Mouse (Mus musculus) megakaryocyte, adult 5-6 weeks (primary cell): Measurements from ENCODE around the gene Hsf5. TPM values are rescaled to one million over a fixed set of nuclear protein-coding genes. Genes with fewer than 3 reads are reported as not detected.

ENCODE experiments used
- ATAC-seq: 2 replicates; pipeline ENCODE4 v1.8.0; 2016; ENCODE audit warnings: mild to moderate bottlenecking, inconsistent platforms; ENCODE audit not compliant: poor library complexity, severe bottlenecking
- total RNA-seq, 2 experiments: library from RNA; stranded (forward) in 1 of 2; stranded (reverse) in 1 of 2; fragments of 153-499, 151-499 nt in 1 of 2; fragments of 221-1000, 200-1000 nt in 1 of 2; gene quantifications; 2 replicates each; pipeline versions ENCODE4 v1.2.3 to v1.2.4; 2015 to 2017

Hsf5 gene
- total RNA-seq (2015) (0.09 TPM in 1 of 2 replicates, not detected in the other), total RNA-seq (2017) (0.07 TPM in 1 of 2 replicates, not detected in the other)

DNA sequence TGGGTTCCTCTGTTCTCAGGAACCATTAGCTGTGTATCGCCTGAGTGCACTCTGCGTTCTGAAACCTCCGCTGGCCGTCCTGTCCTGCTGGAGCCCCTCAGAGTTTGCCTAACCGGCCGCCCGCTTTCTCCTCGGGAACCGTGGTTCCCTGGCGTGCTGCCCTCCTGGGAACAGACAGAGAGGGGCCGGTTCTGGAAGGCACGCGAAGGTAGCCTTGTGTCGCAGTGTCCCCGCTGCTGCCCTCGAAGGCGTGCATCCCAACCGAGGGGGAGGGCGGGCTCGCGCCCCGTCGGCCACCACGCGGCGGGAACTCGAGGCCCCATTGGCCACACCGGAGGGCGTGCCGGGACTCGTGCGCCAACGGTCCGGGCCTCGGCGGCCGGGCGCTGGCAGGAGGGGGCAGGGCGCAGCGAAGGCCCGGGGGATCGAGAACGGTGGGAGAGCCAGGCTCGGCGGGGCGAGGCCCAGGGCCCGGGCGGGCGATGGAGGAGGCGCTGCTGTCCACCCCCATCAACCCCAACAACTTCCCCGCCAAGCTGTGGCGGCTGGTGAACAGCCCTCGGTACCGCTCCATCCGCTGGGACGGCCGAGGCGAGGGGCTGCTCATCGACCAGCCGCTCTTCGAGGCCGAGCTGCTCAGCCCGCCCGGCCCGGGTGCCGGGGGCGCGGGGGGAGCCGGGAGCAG is at the start of gene Hsf5:
TSS of gene Hsf5 (plus strand) at position 375 of the 685 bp plus-strand sequence.
- no peak for ATAC-seq

DNA sequence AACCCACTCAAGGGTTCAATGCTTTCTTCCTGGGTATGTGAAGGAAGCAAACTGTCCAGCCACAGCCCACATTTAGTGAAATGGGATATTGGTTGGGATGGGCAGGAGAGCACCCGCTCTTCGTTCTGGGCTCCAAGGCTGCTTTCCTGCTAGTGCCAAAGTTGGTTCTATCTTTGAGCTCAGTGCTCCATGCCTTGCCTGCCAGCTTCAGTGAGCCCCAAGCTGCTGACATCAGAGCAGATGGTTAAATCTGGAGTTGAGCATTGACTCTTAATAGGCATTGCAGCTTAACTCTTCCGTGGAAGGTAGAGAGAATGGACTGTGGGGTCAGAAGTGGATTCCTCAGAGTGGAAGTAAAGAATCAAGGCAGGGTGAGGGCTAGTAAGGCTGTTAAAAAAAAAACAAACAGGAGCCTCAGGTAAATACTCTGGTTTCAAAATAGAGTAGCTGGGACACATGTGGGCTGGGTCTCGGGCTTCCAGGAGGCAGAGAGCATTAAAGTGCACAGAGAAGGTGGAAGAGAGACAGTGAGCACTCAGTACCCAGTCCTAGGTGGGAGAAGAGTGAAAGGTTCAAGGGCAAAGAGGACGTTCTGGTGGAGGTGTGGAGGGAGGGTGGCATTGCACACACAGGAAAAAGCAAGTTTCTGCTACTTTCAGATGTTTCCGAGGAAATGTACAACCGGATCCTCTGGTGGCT is 48.6 kb upstream of the Hsf5 start, which contains the start of gene Sept4:
TSS of gene Sept4 (plus strand) at position 649 of the 699 bp plus-strand sequence.
- no peak for ATAC-seq

DNA sequence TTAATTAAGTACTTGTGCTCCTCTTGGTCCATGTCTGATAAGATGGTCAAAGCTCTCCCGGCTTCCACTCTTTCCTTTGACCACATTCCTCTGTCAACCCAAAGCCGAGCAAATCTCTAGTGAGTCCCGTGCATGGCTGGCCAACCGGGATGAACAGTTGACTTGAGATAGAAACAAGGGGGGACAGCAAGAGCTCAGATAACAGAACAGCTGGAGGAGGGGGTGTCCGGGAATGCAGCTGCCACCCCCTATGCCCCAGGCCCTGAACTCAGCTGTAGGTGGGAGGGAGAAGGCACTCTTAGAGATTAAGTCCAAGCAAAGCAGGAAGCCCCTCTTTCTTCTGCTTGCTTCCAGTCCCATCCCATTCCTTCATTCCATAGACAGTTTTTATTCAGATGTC is 46.2 kb upstream of the Hsf5 start:
- no peak for ATAC-seq

DNA sequence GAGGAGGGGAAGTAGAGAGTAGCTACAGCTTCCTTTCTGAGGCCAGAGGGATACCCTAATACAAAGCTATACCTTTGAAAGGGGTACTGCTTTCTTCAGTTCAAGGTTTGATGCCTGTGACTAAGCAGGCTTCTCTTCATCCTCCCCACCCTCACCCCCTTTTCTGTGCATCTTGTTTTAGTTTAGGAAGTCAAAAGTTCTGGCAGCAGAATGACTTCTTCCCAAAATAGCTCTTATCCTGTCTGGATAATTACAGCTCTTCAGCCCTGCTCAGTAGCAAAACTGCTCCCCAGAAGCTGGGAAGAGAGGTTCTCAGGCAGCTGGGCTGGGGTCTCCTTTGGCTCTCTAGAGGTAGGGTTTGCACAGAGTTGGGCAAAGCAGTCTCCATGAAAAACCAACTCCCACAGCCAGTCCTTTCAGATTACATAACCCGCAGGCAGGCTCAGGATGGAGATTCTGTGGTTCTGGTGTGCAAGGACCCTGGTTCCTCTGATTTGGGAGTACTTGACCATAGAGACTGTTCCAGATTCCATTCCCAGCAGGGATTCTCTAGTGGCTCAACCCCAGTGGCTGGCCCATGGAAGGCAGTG is 45.5 kb upstream of the Hsf5 start:
- ATAC-seq, result no peak

DNA sequence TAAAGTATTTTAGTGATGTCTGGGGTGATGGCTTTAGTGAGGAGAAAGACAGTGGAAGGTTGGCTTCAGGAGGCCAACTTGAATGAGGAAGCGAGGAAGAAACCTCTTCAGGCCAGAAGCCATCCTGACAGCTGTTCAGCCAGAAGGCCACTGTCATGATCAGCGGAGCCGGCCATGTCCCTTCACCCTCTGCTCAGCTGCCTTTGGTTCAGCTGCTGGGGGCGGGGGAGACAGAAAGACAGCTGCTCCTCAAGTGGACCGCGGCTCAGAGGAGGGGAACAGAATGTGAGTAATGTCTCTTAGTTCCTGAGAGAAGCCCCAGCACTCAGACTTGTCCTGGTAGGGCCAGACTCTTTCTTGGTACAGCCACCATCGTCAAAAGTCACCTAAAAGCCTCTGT is 43.2 kb upstream of the Hsf5 start:
- ATAC-seq, result no peak

DNA sequence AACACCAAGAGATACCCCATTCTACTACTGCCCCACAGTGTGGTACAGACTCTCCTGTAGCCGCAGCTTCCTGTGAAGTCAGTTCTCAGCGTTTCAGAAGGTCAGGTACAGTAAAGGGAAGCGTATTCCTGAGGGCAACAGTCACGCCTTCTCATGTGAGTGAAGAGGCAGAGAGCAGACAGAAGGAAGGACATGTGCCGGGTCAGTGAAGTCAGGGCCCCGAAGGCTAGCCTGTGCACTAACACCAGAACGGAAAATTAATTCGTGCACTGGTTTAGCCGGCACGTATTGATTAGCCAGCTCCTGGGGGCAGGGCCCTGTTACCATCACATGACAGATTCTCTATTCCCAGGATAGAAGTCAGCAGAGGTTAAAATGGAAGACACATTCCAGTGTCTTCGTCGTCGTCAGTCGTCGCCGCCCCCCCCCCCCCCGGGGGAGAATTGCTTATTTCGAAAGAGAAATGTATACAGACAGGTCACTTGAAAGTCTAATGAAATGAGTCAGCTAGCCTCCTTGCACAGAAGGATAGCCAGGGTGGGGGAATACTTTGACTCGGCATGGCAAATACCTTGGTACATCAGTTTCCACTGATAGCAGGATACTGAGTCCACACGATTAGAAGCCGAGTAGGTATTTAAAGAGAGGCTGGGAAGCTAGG is 42.3 kb upstream of the Hsf5 start:
- no peak for ATAC-seq

DNA sequence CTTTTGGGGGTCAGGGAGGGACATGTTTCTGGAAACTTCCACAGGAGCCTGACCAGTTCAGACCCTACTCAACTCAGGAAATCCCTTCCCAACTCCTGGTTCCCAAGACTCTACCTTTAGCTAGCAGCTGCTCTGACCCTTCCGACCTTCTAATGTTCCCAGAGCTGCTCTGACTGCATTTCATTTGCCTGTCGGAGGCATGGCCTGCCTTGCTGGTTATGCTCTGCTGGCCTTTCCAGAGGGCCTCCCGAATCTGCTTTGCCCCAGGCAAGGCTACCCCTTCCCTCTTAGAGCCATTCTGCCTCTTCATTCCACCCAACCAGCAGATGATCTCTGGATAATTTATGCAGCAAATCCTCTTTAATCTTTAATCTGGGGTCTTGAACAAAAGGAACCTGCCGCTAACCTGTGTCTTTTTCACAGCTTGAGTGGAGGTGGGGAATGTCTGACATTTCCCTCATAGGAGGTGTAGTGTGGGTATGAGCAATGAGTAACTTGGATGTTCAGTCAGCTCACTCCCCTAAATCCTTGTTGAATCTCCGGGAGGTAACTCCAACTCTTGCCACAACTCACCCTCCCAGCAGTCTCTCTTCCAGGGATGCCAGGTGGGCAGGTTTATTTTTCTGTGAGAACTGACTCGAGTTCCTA is 39.2 kb upstream of the Hsf5 start:
- ATAC-seq, result no peak

DNA sequence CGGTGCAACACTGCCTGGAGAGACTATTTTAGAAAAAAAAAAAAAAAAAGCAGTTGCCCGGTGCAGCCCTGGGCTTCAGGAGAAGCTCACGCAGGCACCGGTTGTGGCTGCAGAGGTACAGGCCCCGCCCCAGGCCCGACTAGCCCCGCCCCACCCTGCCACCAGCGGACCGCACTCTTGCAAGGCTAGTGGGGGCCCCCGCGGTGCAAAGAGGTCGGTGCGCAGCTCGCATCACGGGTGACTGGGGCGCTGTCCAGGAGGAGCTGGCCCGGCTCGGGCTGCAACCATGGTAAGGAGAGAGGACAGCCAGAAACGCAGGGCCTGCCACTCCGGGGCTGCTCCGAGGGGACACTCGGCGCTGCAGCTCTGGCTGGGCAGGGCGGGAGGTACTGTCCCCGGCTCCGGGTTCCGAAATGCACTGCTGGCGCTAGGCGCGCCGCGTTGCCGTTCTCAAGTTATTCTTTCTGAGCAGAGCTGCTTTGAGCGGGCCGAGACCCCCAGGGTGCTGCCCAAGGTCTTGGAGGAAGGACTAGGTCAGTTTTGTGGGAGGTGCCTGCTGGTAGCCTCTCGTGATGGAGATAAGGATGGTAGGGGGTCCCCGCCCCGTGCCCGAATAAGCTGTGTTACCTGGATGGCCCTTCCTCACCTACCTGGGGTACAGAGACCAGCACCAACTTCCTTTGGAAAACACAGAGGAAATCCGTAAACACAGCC is 38.6 kb upstream of the Hsf5 start:
- ATAC-seq, result peak; percentile 85

DNA sequence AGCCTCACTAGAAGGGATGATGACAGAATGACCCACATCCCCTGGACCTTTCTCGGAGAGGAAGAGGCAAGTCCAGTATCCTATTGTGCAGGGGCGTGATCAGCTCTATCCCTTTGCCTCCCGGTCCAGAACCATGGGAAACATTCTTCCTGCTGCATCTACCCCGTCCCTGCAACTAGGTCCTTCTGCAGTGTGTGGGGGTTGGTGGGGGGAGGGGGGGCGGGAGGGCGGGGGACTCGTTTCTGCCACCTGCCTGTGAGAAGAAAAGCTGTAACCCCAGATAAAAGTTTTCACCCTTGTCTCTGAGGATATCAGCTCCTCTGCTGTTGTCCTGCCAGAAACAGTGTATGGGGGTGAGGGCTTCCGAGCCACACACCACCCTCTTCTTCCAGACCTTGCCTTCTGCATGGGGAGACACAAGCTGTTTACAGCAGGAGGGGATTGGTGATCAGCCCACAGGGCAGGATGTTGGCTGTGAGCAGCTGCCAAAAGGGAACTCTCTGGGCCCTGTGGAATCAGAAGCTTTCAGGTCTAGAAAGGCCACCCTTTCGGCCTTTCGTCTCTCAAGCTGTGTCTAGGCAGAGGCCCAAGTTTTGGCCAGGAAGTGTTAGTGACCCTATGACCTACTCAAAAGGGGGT is 37.9 kb upstream of the Hsf5 start:
- no peak for ATAC-seq

DNA sequence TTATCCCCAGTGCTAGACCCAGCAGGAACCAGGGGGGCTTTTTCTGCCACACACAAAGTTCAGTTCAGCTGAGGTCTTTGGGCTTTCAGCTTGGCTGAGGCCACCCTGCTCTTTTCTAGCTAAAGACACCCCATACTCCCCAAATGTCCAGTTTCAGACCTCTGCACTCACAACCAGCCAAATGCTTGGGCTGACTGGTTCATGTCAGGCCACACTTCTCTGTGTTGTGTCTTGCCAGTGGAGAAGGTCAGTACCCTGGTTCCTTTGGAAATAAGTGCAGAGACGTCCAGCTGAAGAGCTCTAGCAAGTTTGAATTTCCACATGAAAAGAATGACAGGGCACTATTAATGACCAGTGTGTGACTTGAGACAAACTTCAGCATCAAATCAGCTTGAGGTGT is 37.3 kb upstream of the Hsf5 start:
- ATAC-seq, result no peak

DNA sequence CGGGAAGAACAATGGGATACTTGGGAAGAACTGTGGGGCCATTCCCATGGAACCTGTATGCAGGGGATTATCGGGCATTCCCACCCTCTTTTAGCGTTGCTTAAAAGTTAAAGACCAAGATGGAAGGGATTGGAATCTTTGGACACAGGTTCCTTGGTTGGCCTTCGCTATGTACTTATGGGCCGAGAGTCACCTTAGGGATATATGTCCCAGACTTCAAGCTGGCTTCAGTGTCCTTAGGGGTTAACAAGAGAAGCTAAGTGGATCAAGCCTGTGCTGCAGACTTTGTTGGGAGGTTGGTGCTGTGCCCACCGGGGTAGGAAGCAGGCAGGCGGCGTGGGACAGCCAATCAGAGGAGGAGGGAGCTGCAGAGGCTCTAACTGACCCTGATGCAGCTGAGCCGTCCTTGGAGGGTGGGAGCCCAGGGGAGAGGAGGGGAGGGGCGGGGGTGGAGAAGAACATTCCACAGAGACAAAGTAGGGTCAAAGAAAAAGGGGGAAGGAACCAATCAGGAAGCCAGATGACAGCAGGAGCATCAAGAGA is 36.4 kb upstream of the Hsf5 start:
- no peak for ATAC-seq

DNA sequence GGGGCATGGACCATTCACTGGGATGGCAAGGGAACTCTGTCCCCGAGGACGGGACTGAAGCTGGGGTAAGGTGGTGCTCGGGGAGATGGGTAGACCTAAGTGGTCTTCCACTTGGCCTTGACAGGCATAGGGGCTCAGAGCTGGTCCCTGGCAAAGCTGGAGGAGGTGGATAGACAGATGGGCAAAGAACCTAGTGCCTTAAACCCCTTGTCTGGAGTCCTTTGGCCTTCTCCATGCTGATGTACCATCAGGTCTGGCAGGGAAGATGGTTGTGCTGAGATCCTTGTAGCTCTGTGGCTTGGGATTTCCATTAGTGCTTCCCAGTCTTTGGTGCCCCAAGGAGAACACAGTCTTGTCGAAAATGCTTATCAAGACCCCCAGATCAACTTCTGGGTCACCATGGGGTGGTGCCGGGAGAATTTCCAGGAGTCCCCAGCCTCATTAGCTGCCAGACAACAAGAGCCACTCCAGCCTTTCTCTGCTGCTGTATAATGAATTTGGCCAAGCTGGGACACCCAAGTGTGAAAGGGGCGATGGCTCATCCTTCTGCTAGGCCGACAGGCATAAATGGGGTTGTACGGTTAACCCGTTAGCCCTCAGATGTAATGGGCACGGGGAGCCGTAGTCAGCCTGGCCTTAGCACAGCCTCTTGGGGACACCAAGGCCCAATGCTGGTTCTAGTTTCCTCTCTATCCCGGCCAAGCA is 35.7 kb upstream of the Hsf5 start:
- ATAC-seq, result no peak

DNA sequence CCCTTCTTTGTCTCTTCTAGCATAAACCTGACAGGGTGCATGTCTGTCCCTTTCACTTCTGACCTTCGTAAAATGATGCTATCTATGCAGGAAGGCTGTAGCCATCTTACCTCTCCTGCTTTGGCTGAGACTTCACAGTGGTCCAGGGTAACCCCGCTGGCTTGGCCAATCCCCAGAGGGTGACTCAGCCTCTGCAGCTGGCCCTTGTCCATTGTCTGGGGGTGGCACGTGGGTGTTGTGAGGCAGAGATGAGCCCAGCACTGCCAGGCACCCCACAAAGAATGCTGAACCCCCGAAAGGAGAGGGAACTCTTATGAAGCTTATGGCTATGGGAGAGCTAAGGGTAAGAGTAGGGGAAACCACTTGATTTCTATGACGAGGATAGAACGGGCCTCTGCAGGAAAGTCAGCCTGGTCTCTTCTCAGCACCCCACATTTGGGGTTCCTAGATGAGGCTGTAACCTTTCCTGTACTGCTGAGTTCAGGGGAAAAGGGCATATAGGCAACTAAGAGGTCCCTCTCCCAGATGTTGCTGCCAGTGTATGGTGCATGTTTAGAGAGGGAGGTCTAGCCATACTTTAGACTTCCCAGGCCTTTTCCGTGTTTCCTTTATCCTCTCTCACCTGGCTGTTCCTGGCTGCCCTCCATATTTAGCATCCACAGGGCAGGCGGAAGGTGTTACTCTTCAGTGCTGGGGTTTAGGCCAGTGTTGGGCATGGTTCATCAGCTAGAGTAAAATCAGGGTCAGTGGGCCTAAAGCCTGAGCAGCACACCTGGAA is 34.8 kb upstream of the Hsf5 start:
- ATAC-seq, result no peak

DNA sequence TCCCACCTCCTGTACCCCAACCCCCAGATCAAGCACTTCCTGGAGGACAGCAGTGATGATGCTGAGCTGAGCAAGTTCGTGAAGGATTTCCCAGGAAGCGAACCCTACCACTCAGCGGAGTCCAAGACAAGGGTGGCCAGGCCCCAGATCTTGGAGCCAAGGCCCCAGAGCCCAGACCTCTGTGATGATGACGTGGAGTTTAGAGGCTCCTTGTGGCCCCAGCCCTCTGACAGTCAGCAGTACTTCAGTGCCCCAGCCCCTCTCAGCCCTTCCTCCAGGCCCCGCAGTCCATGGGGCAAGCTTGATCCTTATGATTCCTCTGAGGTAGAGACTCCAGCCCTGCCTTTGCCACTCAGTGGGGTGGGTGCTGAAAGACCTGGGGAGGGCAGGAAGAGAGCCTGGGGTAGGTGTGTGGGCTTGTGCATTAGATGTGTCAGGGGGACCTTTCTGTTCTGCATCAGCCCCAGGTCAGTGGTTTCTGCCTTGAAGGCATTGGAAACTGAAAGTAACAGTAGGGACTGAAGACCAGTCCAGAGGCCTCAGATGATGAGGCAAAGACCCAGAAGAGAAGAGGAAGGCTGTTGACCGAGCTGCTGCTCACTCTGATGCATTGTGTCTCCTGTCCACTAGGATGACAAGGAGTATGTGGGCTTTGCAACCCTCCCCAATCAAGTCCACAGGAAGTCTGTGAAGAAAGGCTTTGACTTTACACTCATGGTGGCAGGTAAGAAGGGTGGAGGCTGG is 33.5 kb upstream of the Hsf5 start:
- ATAC-seq, result peak; percentile 52

DNA sequence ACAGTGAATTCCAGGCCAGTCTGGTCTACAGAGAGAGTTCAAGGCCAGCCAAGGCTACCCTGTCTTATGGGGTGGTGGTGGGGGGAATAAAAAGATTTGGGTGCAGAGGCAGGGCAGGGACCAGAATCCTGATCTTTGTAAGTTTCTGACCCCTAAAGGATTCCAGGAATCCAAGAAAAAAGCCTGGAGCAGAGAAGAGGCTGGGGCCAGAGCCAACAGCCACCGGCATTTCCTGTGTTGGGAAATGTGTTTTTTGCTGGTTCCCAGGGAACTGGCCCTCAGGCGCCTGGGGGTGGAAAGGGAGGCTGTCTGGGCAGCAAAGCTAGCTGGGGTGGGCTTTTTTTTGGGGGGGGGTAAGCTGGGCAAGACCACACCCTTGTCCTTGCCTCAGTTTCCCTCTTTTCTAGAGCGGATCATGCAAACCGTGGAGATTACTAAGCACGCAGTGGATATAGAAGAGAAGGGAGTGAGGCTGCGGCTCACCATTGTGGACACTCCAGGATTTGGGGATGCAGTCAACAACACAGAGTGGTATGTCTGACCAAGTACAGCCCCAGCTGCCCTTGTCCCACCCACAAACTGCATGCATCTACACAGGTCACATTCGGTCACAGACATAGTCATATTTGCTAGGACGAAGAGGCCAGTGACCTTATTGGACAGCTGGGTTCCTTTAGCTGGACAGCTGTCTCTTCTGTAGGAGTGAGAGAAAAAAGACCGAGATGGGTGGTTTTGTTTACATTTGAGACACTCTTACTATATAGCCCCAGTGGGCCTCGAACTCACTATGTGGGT is 32.1 kb upstream of the Hsf5 start:
- no peak for ATAC-seq

DNA sequence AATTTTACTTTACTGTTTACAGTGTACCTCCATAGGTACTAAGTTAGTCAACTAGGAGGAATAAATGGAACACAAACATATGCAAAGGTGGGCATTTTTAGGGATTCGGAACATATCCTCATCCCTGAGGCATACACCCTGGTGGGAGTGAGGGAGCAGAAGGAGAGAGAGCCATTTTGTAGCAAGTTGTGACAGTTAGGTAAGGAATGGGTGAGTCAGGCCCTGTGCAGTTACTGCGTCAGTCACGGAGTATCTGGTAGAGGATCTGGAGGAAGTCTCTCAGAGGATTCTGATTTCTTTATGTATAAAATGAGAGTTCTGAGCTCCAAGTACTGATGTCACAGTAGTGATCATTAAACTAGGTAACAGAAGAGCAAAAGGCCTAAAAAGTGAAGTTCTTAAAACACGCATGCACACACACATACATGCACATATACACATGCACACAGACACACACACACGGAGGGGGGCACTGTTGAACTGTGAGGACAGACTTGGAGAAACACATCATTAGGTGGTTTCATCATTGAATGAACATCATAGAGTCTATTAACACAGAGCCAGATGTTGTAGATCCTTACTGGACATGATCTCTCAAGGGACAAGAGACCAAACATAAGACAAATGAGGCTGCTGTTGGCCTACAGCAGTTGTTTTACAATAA is 29.6 kb upstream of the Hsf5 start:
- no peak for ATAC-seq
